Mouse (Mus musculus) inflammation-experienced regulatory T-cells, adult 6 months (primary cell): Measurements from ENCODE around the gene 4930452B06Rik. TPM values are rescaled to one million over a fixed set of nuclear protein-coding genes. Genes with fewer than 3 reads are reported as not detected.

Experiments
- ATAC-seq: one replicate; pipeline ENCODE4 v1.8.0; 2017
- polyA plus RNA-seq, 3 experiments: library from polyadenylated mRNA; unstranded; fragments of 100-300 nt; shearing (Covaris generic); gene quantifications; one replicate each; pipeline ENCODE4 v1.2.1; 2017

Gene 4930452B06Rik
- polyA plus RNA-seq, 3 experiments from 2014 or later = 0.24 to 0.26 TPM; not detected in 1

DNA sequence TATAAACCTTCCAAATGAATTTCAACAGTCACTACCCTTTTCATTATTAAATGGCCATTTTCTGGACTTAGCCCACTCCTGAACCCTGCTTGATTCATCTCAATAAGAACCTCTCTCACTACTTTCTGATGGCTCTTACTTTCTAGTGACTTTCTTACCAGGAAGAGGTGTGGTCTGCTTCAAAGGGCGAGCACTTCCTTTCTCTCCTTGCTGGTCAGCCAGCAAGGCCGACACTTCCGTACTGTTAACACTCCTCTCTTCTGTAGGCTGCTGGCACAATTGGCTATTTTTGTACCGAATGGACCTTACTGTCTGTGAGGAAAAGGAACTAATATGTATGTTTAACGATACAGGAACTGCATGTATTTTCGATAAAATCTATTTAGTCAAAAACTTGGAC is 148.4 kb downstream of the 4930452B06Rik start:
- ATAC-seq = no peak

DNA sequence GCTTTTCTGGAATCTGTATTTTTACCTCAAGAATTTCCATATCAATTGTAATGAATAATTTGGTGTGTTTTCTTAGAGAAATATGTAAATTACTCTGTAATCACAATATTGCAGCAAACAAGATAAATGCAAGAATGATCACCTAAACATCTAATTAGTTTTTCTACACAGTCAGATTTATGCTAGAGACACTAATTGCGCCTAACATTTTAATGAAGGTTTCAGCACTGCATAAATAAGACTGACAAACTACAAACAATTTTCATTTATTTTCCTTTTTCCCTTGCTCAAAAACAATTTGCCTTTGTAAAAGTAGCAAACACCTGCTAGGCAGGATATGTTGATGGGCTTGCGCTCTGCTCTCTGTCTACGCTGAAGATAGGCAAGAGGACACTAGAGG is 152.0 kb downstream of the 4930452B06Rik start:
- ATAC-seq = no peak

DNA sequence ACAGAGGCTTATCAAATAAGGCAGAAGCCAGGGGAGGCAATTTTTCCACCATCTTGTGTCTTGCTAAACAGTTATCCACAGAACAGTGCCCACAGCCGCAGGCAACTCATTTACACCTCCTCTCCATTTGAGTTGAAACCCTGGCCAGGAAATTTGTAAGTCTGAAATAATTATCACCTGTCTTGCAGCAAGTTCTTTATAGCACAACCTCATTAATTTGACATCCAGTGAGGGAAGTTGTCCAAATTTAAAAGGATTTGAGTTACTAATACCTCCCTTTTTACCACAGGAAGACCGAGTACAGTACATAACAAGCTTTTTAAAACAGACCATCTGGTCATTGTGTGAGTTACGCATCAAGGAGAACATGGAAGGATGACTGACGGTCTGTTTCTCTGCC is 154.8 kb downstream of the 4930452B06Rik start:
- ATAC-seq = no peak

DNA sequence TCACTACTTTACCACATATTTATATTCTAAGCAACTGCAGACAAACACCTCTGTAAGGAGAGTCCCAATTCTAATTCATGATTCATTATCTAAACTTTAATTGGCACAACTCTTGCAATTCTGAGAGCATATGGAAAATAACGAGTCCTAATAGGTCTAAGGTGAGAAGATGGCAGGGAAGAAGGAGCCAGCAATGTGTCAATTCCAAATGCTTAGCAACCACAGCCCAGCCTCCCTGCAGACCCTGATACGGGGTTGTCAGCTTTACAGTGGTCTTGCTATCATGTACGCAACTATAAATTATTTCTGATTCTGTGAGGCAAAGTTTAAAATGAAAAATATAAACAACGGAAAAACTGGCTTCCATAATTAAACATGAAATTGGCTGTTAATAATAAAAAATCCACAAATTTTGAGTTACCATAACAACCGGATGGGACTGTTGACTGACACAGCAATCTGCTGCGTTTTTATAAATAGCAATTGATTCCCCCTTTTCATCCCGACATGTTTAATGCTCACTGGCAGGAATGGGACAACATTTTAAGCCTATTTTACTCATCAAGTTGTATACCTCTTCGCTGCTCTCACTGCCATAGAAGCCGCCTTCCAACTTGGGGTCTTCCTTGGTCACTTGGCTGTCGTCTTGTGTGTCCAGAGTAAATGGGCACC is 155.6 kb downstream of the 4930452B06Rik start:
- ATAC-seq = no peak

DNA sequence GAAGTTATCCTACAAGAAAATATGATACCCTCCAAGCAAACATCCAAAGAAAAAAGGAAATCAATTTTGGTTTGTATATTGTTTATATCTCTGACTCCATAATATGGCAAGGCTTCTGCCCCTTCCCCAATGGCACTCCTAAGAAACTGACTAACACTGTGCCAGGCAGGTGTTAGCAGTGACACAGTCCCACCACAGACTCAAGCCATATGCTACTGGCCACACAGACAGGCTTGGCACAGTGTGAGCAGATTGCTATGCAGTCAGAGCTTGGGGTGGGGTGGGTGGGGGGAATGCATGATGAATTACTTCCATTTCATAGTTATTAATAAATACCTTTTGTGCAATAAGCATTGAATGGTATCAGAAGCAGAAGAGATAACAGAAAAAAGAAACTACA is 157.4 kb downstream of the 4930452B06Rik start:
- no peak for ATAC-seq

DNA sequence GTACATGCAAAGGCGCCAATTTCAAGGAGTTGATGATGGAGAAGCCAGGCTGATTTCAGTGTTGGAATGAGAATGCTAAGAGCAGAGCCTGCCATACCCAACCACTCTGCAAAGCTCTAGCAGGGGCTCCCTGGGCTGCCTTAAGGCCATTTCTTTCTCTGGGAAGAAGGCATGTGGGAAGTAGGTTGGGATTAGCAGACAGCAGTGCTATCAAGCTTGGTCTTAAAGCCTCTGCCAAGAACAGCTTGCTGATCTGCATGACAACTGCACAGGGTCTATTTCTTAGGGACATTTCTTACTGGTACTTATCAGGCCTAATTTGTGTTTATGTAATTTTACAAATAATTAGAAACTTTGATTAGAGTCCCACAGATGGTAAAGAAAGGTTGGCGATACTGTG is 161.8 kb downstream of the 4930452B06Rik start:
- no peak for ATAC-seq

DNA sequence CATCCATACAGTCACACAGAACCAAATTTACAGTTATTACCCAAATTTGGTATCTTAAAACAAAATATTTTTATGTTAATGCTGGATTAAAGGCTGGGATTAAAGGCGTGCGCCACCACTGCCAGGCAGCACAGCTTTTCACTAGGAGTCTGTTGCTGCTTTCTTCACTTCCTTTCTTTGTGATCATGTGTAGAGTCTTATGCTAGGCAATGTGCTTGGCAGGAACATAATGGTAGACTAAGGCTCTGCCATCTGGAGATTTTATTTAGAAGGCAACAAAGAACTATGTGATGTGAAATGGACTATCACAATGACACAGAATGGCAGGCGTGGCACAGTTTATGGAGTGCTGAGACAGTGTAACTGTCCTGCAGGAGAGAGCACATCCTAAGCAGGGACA is 162.7 kb downstream of the 4930452B06Rik start:
- ATAC-seq = no peak

DNA sequence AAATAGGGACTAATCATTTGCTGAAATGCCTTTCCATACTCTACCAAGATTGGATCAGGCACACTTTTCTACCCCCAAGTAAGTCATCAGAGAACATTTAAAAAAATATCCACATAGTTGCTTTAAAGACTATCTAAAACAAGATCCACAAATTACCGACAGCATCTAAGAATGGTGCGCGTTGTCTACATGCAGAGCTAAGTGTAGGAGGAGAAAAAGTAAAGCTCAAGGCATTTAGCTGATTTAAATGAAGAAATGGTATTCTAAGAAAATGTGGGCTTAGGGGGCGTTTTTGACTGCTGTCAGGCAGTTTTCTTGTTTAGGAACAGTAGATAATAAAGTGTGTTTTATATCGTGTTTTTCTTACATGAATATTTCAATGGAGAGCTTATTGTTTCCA is 163.5 kb downstream of the 4930452B06Rik start:
- ATAC-seq = no peak

DNA sequence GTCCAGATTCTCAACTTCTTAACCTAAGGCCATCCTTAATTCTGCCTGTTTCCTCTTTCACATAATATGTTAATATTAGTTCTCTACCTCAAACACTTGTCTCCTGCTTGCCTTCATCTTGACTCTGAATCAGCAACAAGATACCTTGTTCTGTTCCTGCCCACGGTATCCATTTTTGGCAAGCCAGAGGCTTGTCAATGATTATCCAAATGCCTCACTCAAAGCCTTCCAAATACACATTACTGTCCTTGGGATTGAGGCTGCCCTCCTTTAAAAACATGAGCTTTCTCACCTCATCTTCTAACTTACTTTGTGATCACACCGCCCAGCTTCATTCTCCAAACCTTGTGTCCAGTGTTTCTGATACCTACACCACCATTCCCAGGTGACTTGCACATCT is 170.3 kb downstream of the 4930452B06Rik start:
- ATAC-seq = no peak

DNA sequence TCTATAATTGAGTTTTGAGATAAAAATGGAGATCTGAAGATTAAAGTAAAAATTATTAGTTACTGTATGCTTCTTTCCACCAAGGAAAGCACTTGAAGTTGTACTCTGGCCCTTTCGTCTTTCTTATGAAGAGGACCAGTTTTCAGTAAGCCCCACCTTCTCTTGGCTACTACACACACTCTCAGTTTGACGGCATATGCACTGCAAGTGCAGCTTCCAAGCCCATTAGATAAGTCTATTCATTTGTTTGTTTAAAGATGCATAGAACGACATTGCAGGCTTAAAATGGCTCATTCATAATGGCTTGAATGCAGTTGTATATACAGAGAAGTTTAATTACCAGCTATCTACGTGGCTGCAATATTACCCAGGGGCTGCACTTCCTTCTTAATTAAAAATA is 171.1 kb downstream of the 4930452B06Rik start:
- no peak for ATAC-seq

DNA sequence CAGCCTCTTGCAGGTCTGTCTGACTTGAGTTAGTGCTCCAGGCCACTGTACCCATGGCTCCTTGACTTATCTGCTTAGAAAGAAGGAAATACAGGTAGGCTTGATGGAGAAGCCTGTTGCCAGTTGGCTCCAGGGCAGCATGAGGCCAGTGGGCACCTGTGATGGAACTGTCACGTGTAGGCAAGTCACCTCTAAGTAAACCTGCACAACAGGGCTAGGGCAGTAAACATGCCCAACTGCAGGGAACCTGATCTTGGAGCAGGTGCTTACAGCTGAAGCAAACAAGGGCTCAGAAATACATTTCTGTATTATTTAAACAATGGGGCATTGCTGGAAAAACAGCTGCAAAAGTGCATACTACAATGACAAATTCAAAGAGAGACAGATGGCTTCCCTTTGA is 171.8 kb downstream of the 4930452B06Rik start:
- ATAC-seq = no peak

DNA sequence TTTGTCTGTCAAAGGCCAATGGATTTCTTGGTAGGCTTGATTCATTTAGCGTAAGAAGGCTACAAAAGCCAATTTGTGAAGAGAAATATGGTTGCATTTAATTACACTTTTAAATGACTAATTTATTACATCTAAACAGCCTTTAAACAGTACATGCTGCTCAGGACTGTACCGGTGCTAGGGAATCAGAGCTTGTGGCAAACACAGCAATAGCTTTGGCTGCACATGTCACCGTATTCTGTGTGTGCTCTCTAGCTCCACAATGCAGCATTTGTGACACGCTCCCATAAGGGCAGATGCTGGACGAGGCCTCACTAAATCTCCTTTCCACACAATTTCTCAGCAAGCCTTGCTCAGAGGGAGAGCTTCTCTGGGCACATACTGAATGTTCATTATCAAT is 187.9 kb downstream of the 4930452B06Rik start:
- no peak for ATAC-seq

DNA sequence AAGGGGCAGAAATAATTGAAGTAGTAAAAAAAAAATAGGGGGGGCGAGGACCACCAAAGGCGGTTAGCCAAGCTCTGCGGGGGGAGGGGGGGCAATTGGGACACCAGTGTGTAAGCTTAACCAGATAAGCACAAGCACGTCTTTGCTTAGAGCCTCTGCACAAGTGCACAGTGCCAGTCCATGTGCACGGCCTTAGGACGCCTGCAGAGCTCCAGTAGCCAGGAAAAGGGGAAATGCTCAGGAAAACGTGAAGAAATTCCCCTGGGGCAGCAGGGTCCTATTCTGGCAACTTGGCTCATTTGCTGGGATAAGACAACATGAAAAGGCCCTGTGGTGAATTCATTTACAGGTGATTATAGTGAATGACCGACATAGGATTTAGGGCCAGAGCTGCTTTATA is 188.7 kb downstream of the 4930452B06Rik start:
- no peak for ATAC-seq

DNA sequence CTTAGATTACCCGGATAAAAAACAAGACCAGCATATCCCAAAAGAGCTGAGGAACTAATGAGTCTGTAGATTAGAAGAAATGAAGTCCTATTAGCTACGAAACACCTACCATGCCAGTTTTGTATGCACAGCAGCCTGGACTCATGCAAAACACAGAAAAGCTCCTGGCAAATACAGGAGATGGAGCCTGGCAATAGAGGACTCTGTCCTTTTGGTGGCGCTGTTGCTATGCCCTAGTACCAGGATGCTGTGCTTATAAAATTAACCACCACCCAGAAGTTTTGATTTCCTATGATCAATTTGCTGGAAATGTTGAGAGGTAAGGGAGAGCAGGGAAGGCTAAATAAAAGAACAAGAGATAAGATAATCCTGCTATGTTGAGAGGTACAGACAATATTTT is 189.4 kb downstream of the 4930452B06Rik start:
- ATAC-seq = no peak

DNA sequence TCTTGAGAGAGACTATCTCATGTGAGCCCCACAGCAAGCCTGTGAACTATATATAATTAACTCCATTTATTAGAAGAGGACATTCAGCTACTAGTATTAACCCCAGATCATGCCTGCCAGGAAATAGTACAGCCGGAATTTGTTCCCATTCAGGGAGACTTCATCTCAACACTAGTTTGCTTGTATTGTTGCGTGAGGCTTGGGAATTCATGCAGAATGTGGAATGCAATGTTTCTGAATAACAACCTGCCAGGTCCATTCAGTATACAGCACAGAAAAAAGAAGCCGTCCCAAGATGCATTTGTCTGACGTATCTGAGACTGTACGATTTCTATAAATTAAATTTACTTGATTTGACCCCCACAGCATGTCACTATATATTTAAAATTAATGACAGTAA is 190.2 kb downstream of the 4930452B06Rik start:
- no peak for ATAC-seq

DNA sequence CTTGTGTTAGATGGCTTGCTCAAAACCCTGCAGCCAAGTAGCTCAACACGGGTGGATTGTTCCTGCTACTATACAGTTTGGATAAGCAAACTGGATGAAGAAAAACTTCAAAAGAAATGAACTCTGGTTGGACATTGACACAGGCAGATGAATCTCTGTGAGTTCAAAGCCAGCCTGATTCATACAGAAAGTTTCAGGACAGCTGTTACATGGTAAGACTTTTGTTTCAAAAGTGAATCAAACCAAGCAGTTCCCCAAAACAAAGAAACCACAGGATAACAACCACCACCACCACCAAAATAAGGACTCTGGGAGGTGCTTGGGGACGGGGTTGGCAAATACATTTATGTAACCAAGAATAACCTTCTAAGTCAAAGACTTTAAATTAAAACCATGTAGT is 193.2 kb downstream of the 4930452B06Rik start:
- no peak for ATAC-seq

DNA sequence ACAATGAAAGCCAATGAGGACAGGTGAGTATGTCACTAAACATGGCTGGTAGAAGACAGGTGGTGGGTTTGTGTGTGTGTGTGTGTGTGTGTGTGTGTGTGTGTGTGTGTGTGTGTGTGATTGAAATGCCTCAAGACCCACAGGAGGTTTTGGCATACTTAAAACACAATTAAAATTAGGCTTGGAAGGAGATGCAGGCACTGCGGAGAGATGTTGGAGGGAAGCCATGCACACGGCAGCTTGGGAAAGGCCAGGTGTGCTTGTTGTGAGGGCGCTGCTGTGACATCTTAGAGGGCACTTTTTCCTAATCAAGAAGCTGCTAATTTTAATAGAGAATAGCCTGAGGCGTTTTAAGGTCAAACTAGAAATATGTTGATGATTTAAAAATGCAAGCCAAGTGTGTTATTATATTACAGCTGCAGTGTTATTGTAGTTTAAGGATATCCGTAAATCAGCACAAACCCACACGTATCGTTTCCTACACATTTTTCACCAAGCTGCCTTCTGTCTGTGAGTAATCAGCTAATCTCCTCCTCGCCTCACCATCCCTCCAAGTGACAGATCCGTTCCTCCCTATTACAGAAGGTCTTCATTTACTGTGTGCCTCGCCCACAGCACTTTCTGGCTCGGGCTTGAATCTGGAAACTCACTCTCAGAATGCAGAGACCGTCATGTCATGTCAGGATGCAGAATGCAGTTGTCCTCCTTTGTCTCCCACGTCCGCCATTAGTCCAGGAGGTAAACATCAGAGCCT is 201.5 kb downstream of the 4930452B06Rik start:
- no peak for ATAC-seq

DNA sequence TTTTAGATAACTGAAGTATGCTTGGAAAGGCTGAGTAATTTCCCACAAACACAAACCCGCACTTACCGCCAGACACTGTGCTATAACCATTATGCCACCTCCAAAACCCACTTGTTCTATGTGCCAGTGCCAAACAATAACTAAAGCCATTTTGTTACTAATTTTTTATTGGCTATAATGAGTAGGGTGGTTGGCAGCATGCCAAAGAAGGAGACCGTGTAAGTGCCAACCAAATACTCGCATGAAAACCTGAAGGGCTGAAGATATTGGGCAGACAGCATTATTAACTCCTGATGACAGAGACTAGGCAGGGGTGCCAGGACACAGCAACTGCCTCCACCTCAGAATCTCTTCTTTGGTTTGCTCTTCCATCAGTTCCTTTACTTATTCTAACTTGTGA is 203.1 kb downstream of the 4930452B06Rik start:
- no peak for ATAC-seq

DNA sequence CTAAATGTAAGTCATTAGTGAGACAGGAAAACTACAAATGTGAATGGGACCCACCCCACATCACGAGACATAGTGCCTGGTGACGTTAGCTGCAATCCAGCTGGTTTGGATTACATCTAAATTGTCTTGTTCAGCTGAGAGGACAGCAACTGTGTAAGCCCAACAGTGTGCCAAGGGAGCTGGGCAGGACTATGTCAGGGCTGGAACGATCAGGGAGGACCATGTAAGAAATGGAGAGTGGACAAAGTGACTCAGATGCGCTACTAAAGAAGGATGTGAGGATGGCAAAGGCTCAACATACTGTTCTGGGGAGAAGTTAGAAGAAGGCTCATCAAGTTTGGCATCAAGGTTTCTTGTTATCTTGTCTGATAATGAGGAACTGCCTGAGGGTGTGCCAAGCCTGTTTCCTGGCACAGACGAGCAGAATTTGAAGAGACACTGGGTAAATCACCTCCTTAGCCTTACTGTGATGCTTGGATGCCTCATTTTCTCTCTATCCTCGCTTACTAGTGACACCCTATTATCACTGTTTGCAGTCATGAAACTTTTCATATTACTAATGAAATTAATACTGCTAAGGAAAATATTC is 203.6 kb downstream of the 4930452B06Rik start:
- ATAC-seq = no peak

DNA sequence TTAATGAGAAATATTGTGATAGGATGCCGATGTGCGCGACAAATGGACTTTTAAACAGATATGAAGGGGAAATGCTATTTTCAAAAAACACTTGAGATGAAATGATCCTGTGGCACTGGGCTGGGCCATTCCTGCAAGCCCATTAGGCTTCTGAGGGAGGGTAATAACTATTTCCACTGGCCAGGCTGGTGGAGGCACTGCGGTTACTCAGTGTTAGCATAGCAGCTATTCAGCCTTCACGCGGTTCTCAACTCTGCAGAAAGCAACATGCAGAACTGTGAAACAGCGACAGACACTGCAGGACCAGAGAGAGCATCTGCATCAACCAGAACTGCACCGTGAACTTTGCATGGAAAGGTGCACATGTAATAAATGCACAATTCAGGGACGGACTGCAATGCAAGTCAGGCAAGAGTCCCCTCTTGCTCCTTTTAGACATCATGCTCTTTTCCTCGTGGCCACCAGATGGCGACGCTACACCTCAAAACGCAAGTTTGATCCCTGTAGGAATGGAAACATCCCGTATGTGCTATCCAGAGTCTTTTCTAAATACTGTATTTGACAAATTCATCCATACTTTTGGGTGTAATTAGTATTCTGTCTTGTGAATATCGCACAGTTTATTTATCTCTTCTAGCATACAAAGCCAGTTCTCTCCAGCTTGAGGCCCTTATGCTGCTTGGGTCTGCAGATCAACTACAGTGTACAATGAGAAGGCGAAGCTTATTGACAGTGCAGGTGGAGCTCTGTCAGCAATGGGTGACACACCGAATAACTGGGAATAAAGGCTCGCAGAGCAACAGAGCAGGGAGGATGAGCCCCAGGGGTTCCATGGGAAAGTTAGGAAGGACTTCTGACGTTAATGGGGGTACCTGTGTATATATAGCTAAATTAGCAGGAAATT is 205.6 kb downstream of the 4930452B06Rik start:
- ATAC-seq = no peak

DNA sequence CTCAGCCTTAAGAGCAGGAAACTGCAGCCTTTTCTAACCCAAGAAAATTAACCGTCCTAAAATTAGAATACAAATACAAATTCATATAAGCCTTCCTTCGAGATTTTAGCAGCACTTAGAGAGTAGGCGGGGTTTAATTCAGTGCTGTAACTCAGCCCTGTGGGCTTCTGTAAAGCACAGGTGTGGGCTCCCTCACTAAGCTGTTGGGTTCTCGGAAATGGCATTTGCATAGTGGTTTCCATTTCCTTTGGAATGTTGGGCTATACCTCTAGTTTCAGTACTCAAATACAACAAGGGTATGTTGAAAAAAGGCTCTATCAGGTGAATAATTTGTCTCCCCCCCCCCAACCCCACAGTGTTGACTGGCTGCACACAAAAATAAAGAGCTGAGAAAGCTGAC is 206.3 kb downstream of the 4930452B06Rik start:
- ATAC-seq = no peak

DNA sequence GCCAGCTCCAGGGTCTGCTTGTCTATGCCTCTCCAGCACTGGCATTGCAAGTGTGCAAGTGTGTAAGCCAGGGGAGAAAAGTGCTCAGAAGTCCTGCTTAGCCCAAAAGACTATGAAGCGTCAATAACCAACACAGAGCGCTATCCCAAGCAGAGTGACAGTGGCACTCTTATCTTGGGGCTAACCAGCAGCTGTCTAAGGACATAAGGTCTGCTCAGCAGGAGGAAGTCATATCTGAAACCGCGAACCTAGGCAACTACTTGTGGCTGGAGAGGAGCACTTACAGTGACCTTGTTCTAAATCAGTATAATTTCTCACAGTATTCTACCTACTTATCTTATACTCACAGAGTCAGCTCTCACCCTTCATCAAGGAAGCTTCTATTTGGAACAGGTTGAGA is 214.9 kb downstream of the 4930452B06Rik start:
- ATAC-seq = no peak

DNA sequence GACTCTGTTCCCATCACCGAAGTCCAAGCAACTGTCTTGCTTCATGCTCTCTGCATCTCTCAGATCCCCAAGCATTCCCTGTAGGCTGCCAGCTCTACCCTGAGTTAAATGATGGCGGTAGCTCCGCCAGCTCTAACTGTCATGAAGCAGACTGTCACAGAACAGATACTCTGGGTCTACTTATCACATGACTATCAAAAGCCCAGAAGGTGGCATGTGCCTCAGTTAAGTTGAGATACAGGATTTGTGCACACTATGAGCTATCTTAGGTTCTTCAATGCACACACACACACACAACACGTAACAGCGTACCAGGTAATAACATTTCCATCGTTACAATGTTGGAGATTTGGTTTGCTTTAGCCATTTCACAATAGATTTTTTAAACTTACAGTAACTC is 215.7 kb downstream of the 4930452B06Rik start:
- no peak for ATAC-seq
